Mouse (Mus musculus) lung, adult 18-20 months (tissue): ENCODE measurements around the gene Arsa.

Source experiments
- DNase-seq, 2 experiments: peaks; one replicate each; pipeline ENCODE4 v3.0.0; 2022; ENCODE audit warnings: mixed read lengths in 2 of 2

The Arsa gene

GRCm38 (mm10) chr15:89477091-89477491 lies at the start of gene Arsa:
Gene Arsa (minus strand): TSS chr15:89477425.
- DNase-seq, result peak in 1 of 2 experiments; percentile 55

GRCm38 (mm10) chr15:89526776-89527325 lies 49.6 kb upstream of the Arsa start:
- DNase-seq, result no peak

GRCm38 (mm10) chr15:89525896-89526295 lies 48.7 kb upstream of the Arsa start:
- no peak for DNase-seq

GRCm38 (mm10) chr15:89525464-89525863 lies 48.2 kb upstream of the Arsa start:
- no peak for DNase-seq

- no peak for DNase-seq
Observed at GRCm38 (mm10) chr15:89524611-89525415, 47.6 kb upstream of the Arsa start.

- no peak for DNase-seq
Observed at GRCm38 (mm10) chr15:89524001-89524571, 46.9 kb upstream of the Arsa start.

GRCm38 (mm10) chr15:89523283-89523832 lies 46.1 kb upstream of the Arsa start:
- no peak for DNase-seq

- DNase-seq, result no peak
Observed at GRCm38 (mm10) chr15:89522566-89523282, 45.5 kb upstream of the Arsa start.

- DNase-seq, result no peak
Observed at GRCm38 (mm10) chr15:89521951-89522350, 44.7 kb upstream of the Arsa start.

GRCm38 (mm10) chr15:89512679-89513078 lies 35.5 kb upstream of the Arsa start:
- DNase-seq, result no peak

- DNase-seq, result no peak
Observed at GRCm38 (mm10) chr15:89507751-89508150, 30.5 kb upstream of the Arsa start.

- no peak for DNase-seq
Observed at GRCm38 (mm10) chr15:89504838-89505237, 27.6 kb upstream of the Arsa start.

- no peak for DNase-seq
Observed at GRCm38 (mm10) chr15:89501321-89501720, 24.1 kb upstream of the Arsa start.

- no peak for DNase-seq
Observed at GRCm38 (mm10) chr15:89500221-89500791, 23.1 kb upstream of the Arsa start.

- DNase-seq, result no peak
Observed at GRCm38 (mm10) chr15:89499784-89500220, 22.6 kb upstream of the Arsa start.

- no peak for DNase-seq
Observed at GRCm38 (mm10) chr15:89498961-89499688, 21.9 kb upstream of the Arsa start, which contains the start of gene Shank3. Gene Shank3 (plus strand): TSS chr15:89499623.

- peak; percentile 36 to 53 for DNase-seq
Observed at GRCm38 (mm10) chr15:89498049-89498960, 21.1 kb upstream of the Arsa start.

GRCm38 (mm10) chr15:89497391-89498048 lies 20.3 kb upstream of the Arsa start:
- peak; percentile 86 to 89 for DNase-seq

- no peak for DNase-seq
Observed at GRCm38 (mm10) chr15:89496841-89497240, 19.6 kb upstream of the Arsa start.

GRCm38 (mm10) chr15:89496131-89496530 lies 18.9 kb upstream of the Arsa start:
- DNase-seq, result no peak
